Mouse (Mus musculus): ENCODE results near the gene Noto.

Noto gene

GRCm38 (mm10) chr6:85478416-85478815 lies 54.7 kb downstream of the Noto start:
- DNase-seq, result no peak

Measured in kidney, adult 9 months (tissue).